Mouse (Mus musculus) heart, postnatal 10 days (tissue): ENCODE results near the gene Arl2bp. TPM values are rescaled to one million over a fixed set of nuclear protein-coding genes. Genes with fewer than 3 reads are reported as not detected.

Experiments
- total RNA-seq, 2 experiments: library from RNA; stranded (reverse); gene quantifications; 2 replicates each; pipeline ENCODE4 v1.2.3; 2021

Arl2bp gene
- total RNA-seq, 2 experiments from 2014 or later, result 107 to 110 TPM

Other genes with a start within 250 kb of the Arl2bp start
- gene Nlrc5, start 232.2 kb upstream of the Arl2bp start, total RNA-seq, result 1 to 10 TPM in 1 of 2 experiments, under 1 TPM in 1; 0.84 to 1.0 TPM
- 1 to 10 TPM; 6.3 to 7.0 TPM for gene Cpne2, start 133.6 kb upstream of the Arl2bp start, total RNA-seq
- 10 to 100 TPM; 14.5 to 16.1 TPM for gene Rspry1, start 64.7 kb upstream of the Arl2bp start, total RNA-seq
- 10 to 100 TPM; 20.9 to 27.0 TPM for gene Fam192a, start 64.6 kb upstream of the Arl2bp start, total RNA-seq
- 1 to 10 TPM in 1 of 2 experiments, under 1 TPM in 1; 0.72 to 1.1 TPM for gene Pllp, start 29.7 kb downstream of the Arl2bp start, total RNA-seq
- not detected for gene Ccl22, start 79.0 kb downstream of the Arl2bp start, total RNA-seq
- gene Cx3cl1, start 105.4 kb downstream of the Arl2bp start, total RNA-seq, result 1 to 10 TPM; 3.4 to 3.9 TPM
- gene Ccl17, start 143.9 kb downstream of the Arl2bp start, total RNA-seq, result not detected
- gene Coq9, start 171.7 kb downstream of the Arl2bp start, total RNA-seq, result 100 to 1,000 TPM; 332 to 338 TPM
- 10 to 100 TPM; 74.8 to 87.7 TPM for gene Ciapin1, start 171.8 kb downstream of the Arl2bp start, total RNA-seq
- 10 to 100 TPM; 61.5 to 63.6 TPM for gene Polr2c, start 190.8 kb downstream of the Arl2bp start, total RNA-seq
- 10 to 100 TPM; 34.2 to 44.2 TPM for gene Dok4, start 209.7 kb downstream of the Arl2bp start, total RNA-seq